25 mouse cellular contexts compared by ENCODE assay signal in genomic region chr5:74264541-74264940, GRCm38 (mm10).
DNase-seq lines count a peak whose midpoint lies in the region; ATAC-seq lines count a peak whose summit lies in the region.
"Had no signal": no experiment of that assay in that cellular context is flagged by ENCODE, and none has a peak within 500 bp of the region (broad histone marks: within the 10 kb centered on the region; RNA-seq: fewer than 3 reads in every experiment).

No protein-coding gene starts in this region.

- WGBS in limb, embryonic 13.5 days, result 55% methylated on average over 4 of the region's 4 CpGs

- H3K4me2 ChIP-seq in limb, embryonic 13.5 days (replicated peaks), result no peak overlapping the region
- H3K4me2 ChIP-seq: embryonic facial prominence, embryonic 15.5 days; forebrain, embryonic 13.5 days; heart, embryonic 12.5 days; liver, embryonic 12.5 days; midbrain, embryonic 13.5 days; neural tube, embryonic 13.5 days had no signal

- peak overlapping the region; percentile 93 for H3K27ac ChIP-seq in limb, embryonic 13.5 days
- H3K27ac ChIP-seq: embryonic facial prominence, embryonic 15.5 days; forebrain, embryonic 13.5 days; liver, embryonic 12.5 days; midbrain, embryonic 13.5 days; neural tube, embryonic 13.5 days had no signal

- no peak overlapping the region for H3K9ac ChIP-seq in limb, embryonic 13.5 days
- H3K9ac ChIP-seq: embryonic facial prominence, embryonic 15.5 days; forebrain, embryonic 13.5 days; heart, embryonic 12.5 days; liver, embryonic 12.5 days; liver, postnatal 0 days; midbrain, embryonic 13.5 days; neural tube, embryonic 13.5 days had no signal

- peaks cover 67% of the 10 kb centered on the region for H3K4me1 ChIP-seq in limb, embryonic 13.5 days

- H3K4me3 ChIP-seq in limb, embryonic 13.5 days, result no peak overlapping the region
- H3K4me3 ChIP-seq: embryonic facial prominence, embryonic 15.5 days; forebrain, embryonic 13.5 days; heart, embryonic 12.5 days; liver, embryonic 12.5 days; midbrain, embryonic 13.5 days; neural tube, embryonic 13.5 days had no signal

- DNase-seq in cerebellum, adult 9-10 months, result peak; percentile 33
- peak; percentile 38 for DNase-seq in adipocyte (ENCODE audit: low spot score)
- DNase-seq in adrenal gland, postnatal 14 days, result peak; percentile 38
- DNase-seq in spleen, postnatal 36 days (ENCODE audit: low spot score in 2 of 2), result no peak
- no peak for DNase-seq in kidney, postnatal 10 days
- DNase-seq: cerebellum, adult 11-12 months; cerebellum, postnatal 10 days; gastrocnemius, postnatal 14 days; kidney, adult 2 months; layer of hippocampus, postnatal 36 days; left cerebral cortex, postnatal 4 days; liver, postnatal 0 days; lung, postnatal 36 days; right cerebral cortex, postnatal 4 days; thymus, postnatal 4 days had no signal

- H3K9me3 ChIP-seq in limb, embryonic 13.5 days, result no peaks in the 10 kb centered on the region
- H3K9me3 ChIP-seq: embryonic facial prominence, embryonic 15.5 days; forebrain, embryonic 13.5 days; heart, embryonic 12.5 days; liver, embryonic 12.5 days; midbrain, embryonic 13.5 days; neural tube, embryonic 13.5 days had no signal

- ATAC-seq in cerebellum, adult (ENCODE audit: insufficient number of reproducible peaks, low FRiP score, low TSS enrichment), result no peak
- ATAC-seq in limb, embryonic 13.5 days (ENCODE audit: low FRiP score, low read depth), result no peak
- ATAC-seq: CD4-positive, CD25-positive, alpha-beta regulatory T cell, adult 4 months; forebrain, embryonic 13.5 days; hindbrain, embryonic 16.5 days; liver, embryonic 12.5 days; liver, postnatal 0 days; midbrain, embryonic 13.5 days had no signal

- no peaks in the 10 kb centered on the region for H3K36me3 ChIP-seq in limb, embryonic 13.5 days
- H3K36me3 ChIP-seq: embryonic facial prominence, embryonic 15.5 days; heart, embryonic 12.5 days; liver, embryonic 12.5 days; midbrain, embryonic 13.5 days; neural tube, embryonic 13.5 days had no signal

- no peaks in the 10 kb centered on the region for H3K27me3 ChIP-seq in limb, embryonic 13.5 days
- H3K27me3 ChIP-seq: embryonic facial prominence, embryonic 15.5 days; forebrain, embryonic 13.5 days; heart, embryonic 12.5 days; liver, embryonic 12.5 days; midbrain, embryonic 13.5 days; neural tube, embryonic 13.5 days had no signal

Comparison
In these comparisons a context has a peak if more than half of its experiments do, and no peak if none do; other contexts are left out.
1. DNase-seq: peak in cerebellum, adult 9-10 months (single experiment), adipocyte (single experiment) and adrenal gland, postnatal 14 days (single experiment); none in spleen, postnatal 36 days (0 of 2) and kidney, postnatal 10 days (single experiment).